Mouse (Mus musculus): Measurements from ENCODE around the gene St6galnac3. TPM values are rescaled to one million over a fixed set of nuclear protein-coding genes. Genes with fewer than 3 reads are reported as not detected.

The St6galnac3 gene
- polyA plus RNA-seq, 1 experiment from 2014 or later, result 23.5 TPM

DNA sequence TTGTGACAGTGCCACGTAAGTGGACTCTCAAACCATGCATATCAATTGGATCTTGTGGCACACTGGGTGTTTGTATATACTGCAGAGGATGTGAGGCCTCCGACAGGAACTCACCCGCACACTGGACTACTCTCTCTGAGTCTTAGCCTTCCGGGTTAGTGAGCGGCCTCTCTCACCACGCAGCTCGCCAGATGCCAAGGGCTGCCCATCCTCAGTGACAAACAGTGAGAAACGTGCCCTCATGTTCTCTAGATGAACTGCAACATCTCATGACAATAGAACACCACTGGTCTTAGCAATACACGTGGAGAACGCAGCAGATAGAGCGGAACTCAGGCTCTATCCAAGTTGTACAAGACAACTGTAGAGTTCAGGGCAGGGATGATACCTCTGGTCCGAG, 524.2 kb downstream of the St6galnac3 start:
- Histone ChIP-seq H3K4me3 (replicated peaks) (no peak overlapping the region), H3K9me3 (replicated peaks) (no peaks in the 10 kb centered on the region), H3K9ac (replicated peaks) (no peak overlapping the region), H3K4me2 (no peak overlapping the region), H3K27me3 (replicated peaks) (no peaks in the 10 kb centered on the region), H3K27ac (replicated peaks) (no peak overlapping the region), H3K36me3 (no peaks in the 10 kb centered on the region), H3K4me1 (no peaks in the 10 kb centered on the region)
- WGBS, result 95% methylated on average over 12 of the region's 12 CpGs
- no peak for ATAC-seq (ENCODE audit: low FRiP score)

DNA sequence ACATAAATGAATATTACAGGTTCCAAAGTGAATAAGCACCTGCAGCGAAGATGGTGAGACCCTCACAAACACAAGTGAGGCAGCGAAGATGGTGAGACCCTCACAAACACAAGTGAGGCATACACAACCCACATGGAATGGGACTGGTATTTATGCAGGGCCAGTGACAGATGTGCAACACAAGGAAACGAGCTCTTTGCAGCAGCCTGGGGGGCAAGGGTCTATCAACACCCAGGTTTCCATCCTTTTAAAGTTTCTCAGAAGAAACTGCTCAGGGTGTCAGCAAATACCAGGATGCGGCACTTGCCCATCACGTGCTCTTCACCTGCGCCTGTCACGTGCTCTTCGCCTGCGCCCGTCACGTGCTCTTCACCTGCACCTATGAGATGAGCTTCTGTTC, 524.9 kb downstream of the St6galnac3 start:
- no peaks in the 10 kb centered on the region for H3K36me3 ChIP-seq
- no peak overlapping the region for H3K4me3 ChIP-seq (replicated peaks)
- WGBS, result 93% methylated on average over 11 of the region's 11 CpGs
- no peaks in the 10 kb centered on the region for H3K27me3 ChIP-seq (replicated peaks)
- no peak overlapping the region for H3K27ac ChIP-seq (replicated peaks)
- H3K4me1 ChIP-seq, result no peaks in the 10 kb centered on the region
- H3K9me3 ChIP-seq (replicated peaks), result no peaks in the 10 kb centered on the region
- H3K4me2 ChIP-seq, result no peak overlapping the region
- H3K9ac ChIP-seq (replicated peaks), result no peak overlapping the region
- no peak for ATAC-seq (ENCODE audit: low FRiP score)

DNA sequence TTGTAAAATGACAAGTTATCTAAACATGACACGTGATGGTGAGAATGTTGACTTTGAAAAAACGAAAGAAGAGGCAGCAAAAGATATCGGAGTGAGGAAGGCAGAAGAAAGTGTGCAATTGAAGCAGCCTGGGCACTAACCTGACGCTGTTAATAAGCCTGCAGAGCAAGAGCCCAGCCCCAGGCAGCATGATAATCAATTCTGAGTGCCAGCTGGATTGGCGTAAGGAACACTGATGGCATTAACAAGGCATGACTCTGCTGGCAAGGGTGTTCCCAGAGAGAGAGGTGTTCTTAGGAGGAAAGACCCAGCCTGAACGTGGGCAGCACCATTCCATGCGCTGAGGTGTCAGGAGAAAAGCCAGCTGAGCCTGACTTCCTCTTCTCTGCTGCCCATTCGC, 525.7 kb downstream of the St6galnac3 start:
- no peaks in the 10 kb centered on the region for H3K9me3 ChIP-seq (replicated peaks)
- no peak overlapping the region for H3K4me2 ChIP-seq
- H3K4me1 ChIP-seq, result no peaks in the 10 kb centered on the region
- H3K27ac ChIP-seq (replicated peaks), result no peak overlapping the region
- H3K36me3 ChIP-seq, result no peaks in the 10 kb centered on the region
- no peaks in the 10 kb centered on the region for H3K27me3 ChIP-seq (replicated peaks)
- WGBS, result 61% methylated on average over 8 of the region's 8 CpGs
- H3K9ac ChIP-seq (replicated peaks), result no peak overlapping the region
- no peak for ATAC-seq (ENCODE audit: low FRiP score)
- no peak overlapping the region for H3K4me3 ChIP-seq (replicated peaks)

DNA sequence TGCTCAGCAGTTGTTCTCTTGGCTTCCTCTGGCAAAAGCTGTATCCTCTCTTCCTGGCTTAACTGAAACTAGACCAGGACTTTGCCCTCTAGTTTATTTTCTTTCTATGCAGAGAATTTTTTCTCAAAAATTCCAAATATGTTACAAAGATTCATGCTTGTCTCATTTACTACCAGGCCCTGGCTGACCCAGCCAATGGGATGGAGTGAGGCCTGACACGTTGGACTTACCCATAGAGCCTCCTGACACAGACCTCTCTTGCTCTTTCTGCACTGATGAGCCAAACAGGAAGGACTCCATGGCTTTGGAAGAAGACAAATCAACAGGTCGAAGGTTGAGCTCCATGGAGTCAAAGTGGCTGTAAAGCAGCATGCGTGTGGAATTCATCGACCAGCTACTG, 526.5 kb downstream of the St6galnac3 start:
- Histone ChIP-seq H3K9ac (replicated peaks) (no peak overlapping the region), H3K4me1 (no peaks in the 10 kb centered on the region), H3K9me3 (replicated peaks) (no peaks in the 10 kb centered on the region), H3K27ac (replicated peaks) (no peak overlapping the region), H3K4me2 (no peak overlapping the region), H3K36me3 (no peaks in the 10 kb centered on the region), H3K27me3 (replicated peaks) (no peaks in the 10 kb centered on the region), H3K4me3 (replicated peaks) (no peak overlapping the region)
- no peak for ATAC-seq (ENCODE audit: low FRiP score)
- WGBS, result 85% methylated on average over 4 of the region's 4 CpGs

DNA sequence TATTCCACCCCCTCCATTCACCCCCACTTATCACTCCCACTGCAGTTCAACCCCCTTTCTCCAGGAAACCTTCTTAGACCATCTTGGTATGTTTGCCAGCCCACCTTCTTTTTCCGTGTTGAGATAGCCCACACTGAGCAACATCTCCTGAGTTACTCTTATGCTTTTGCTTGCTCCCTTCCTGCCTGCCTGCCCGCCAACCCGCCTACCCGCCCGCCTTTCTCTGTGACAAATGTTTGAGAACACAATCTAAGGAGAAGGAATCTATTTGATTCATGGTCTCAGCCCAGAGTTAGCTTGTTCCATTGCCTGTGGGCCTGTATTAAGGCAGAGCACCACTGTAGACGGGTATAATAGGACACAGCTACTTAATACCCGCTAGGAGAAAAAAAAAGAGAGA, 531.9 kb downstream of the St6galnac3 start:
- Histone ChIP-seq H3K9me3 (replicated peaks) (no peaks in the 10 kb centered on the region; the same call in 1 of the 2 replicates), H3K4me2 (no peak overlapping the region), H3K9ac (replicated peaks) (no peak overlapping the region), H3K27ac (replicated peaks) (no peak overlapping the region), H3K27me3 (replicated peaks) (no peaks in the 10 kb centered on the region), H3K4me1 (no peaks in the 10 kb centered on the region), H3K4me3 (replicated peaks) (no peak overlapping the region), H3K36me3 (no peaks in the 10 kb centered on the region)
- 61% methylated on average over 7 of the region's 7 CpGs for WGBS
- ATAC-seq (ENCODE audit: low FRiP score), result no peak

DNA sequence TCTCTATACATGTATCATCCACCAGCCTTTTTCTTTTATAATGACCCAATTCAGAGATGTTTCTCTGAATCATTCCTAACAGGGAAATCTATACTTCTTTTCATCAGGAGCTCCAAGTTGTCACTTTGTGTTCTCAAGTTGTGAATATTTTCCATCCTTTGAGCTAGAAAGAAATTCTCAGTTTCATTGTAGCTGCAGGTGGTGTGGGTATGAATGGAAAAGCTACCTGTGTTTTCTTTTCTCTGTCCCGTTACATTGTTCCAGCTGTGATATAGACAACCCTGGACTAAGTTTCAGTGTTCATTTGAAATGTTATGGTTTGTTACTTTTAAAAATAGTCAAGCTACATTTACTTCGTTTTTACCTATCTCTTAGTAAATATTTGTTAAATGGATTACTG, 534.2 kb downstream of the St6galnac3 start:
- ATAC-seq (ENCODE audit: low FRiP score), result no peak

DNA sequence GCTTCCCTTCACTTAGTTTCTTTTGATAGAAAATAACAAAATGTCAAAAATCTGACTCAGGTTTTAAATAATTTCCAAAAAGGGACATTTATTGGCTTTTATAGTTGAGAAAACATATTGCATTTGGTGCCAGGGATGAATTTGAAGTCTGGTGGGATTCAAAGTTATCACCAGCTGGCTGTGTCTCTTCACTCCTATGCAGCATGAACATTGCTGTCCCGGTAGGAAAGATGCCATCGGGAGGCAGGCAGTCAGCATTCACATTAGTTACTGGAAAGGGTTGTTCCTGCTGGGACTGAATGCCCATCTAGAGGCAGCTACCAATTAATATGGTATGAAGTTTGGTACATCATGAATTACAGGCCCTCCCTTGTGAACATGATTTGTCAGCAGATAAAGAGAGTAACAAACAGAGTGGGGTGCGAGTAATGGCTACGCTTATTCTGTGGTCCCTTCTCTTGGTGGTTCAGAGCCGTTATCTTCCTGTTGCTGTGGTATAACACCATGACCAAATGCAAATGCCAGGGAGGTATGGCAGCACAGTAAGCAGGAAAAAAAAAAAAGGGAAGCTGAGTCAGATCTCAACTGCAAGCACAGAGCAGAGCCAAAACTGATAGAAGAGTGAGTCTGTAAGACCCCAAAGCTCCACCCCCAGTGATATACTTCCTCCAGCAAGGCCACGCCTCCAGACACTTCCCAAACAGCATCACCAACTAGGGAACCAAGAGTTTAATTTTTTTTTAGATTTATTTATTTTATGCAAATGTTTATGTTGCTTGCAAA, 535.1 kb downstream of the St6galnac3 start:
- H3K4me3 ChIP-seq (replicated peaks), result no peak overlapping the region
- H3K27ac ChIP-seq (replicated peaks), result no peak overlapping the region
- no peaks in the 10 kb centered on the region for H3K27me3 ChIP-seq (replicated peaks)
- ATAC-seq (ENCODE audit: low FRiP score), result no peak
- H3K36me3 ChIP-seq, result no peaks in the 10 kb centered on the region
- no peaks in the 10 kb centered on the region for H3K4me1 ChIP-seq
- 77% methylated on average over 6 of the region's 6 CpGs for WGBS
- H3K9ac ChIP-seq (replicated peaks), result no peak overlapping the region
- no peak overlapping the region for H3K4me2 ChIP-seq
- H3K9me3 ChIP-seq (replicated peaks), result no peaks in the 10 kb centered on the region; the same call in 1 of the 2 replicates

More for the DNA sequence above, 534.2 kb downstream of the St6galnac3 start:
- Histone ChIP-seq H3K9me3 (replicated peaks) (no peaks in the 10 kb centered on the region; the same call in 1 of the 2 replicates), H3K36me3 (no peaks in the 10 kb centered on the region), H3K27me3 (replicated peaks) (no peaks in the 10 kb centered on the region), H3K4me3 (replicated peaks) (no peak overlapping the region), H3K4me2 (no peak overlapping the region), H3K4me1 (no peaks in the 10 kb centered on the region), H3K9ac (replicated peaks) (no peak overlapping the region), H3K27ac (replicated peaks) (no peak overlapping the region)
- 86% methylated on average over 2 of the region's 2 CpGs for WGBS

DNA sequence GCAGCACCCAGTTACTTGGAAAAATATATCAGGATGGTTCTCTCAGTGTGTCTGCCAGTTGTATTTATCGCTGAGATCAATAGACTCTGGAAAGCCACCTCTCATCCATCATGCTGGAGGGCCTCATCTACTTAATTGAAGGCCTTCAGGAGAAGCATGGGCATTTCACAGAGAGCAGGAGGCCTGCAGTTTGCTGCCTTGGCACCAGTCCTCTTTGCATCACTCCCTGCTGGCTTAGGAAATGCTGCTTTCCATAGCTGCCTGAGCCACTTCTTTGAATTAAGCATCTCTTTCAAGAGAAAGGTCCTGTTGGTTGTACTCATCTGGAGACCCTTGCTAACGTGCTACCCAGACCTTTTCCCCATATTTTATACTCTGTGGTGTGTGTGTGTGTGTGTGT, 536.8 kb downstream of the St6galnac3 start:
- Histone ChIP-seq H3K4me1 (no peaks in the 10 kb centered on the region), H3K36me3 (no peaks in the 10 kb centered on the region), H3K27me3 (replicated peaks) (no peaks in the 10 kb centered on the region), H3K27ac (replicated peaks) (no peak overlapping the region), H3K4me2 (no peak overlapping the region), H3K4me3 (replicated peaks) (no peak overlapping the region), H3K9ac (replicated peaks) (no peak overlapping the region), H3K9me3 (replicated peaks) (no peaks in the 10 kb centered on the region; the same call in 1 of the 2 replicates)
- no peak for ATAC-seq (ENCODE audit: low FRiP score)
- WGBS, result 77% methylated on average over 2 of the region's 2 CpGs

DNA sequence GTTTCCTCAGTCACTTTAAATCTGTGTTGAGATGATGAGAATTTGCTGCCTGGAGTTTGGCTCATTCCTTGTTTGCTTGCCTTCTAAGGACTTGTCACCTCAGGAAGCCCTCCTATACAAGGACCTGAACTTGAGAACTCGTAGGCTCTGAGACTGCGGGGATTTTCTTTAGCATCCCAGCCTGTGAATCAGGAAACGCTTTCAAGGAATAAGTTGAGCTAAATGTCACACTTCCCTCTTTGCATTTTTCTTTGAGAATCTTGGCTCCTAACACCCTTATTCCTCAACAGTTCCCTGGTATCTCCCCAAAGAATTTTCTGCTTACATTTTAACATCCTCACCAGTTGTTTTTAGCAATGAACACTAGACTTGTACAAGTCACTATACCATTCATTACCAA, 539.9 kb downstream of the St6galnac3 start:
- H3K4me3 ChIP-seq (replicated peaks), result no peak overlapping the region
- H3K9me3 ChIP-seq (replicated peaks), result no peaks in the 10 kb centered on the region; the same call in 1 of the 2 replicates
- 86% methylated on average over 3 of the region's 3 CpGs for WGBS
- no peak overlapping the region for H3K4me2 ChIP-seq
- H3K9ac ChIP-seq (replicated peaks), result no peak overlapping the region
- no peaks in the 10 kb centered on the region for H3K36me3 ChIP-seq
- ATAC-seq (ENCODE audit: low FRiP score), result no peak
- no peaks in the 10 kb centered on the region for H3K4me1 ChIP-seq
- H3K27me3 ChIP-seq (replicated peaks), result no peaks in the 10 kb centered on the region
- H3K27ac ChIP-seq (replicated peaks), result no peak overlapping the region

DNA sequence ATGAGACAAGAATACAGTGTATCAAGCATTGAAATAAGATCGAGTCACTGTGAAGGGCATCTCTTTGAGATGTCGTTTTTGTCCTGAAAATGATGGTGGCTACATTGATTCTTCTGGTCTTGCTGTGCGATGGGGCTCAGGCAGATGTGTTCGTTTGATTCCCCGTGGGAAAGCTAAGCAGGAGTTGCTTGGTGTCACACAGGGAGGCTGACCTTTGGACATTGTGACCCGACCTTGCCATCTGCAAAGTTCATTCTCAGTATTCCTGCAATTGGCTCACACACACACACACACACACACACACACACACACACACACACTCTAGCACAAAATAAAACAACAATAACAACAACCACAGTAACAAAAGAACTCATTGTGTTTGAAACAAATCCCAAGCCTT, 543.7 kb downstream of the St6galnac3 start:
- no peak overlapping the region for H3K27ac ChIP-seq (replicated peaks)
- no peak for ATAC-seq (ENCODE audit: low FRiP score)
- H3K4me2 ChIP-seq, result no peak overlapping the region
- no peaks in the 10 kb centered on the region for H3K9me3 ChIP-seq (replicated peaks)
- no peaks in the 10 kb centered on the region for H3K27me3 ChIP-seq (replicated peaks)
- WGBS, result 29% methylated on average over 6 of the region's 6 CpGs
- H3K4me3 ChIP-seq (replicated peaks), result no peak overlapping the region
- no peak overlapping the region for H3K9ac ChIP-seq (replicated peaks)
- H3K36me3 ChIP-seq, result no peaks in the 10 kb centered on the region
- no peaks in the 10 kb centered on the region for H3K4me1 ChIP-seq

DNA sequence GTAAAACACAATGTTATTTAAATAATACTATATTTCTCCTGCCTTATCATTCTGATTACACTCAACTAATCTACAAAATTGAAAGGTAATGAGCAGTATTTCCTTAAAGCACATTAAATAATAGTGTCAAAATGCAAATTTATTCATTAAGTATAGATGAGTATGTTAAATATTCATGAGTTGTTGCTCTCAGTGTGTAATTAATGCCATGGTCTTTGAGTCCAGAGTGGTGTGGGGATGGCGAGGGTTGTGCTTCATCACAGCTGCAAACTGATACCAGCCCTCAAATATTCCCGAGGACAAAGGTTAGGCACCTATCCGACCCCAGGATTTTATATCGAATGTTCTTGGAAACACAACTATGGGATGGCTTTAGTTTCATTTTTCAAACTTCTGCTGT, 548.2 kb downstream of the St6galnac3 start:
- Histone ChIP-seq H3K4me2 (no peak overlapping the region), H3K36me3 (no peaks in the 10 kb centered on the region), H3K9me3 (replicated peaks) (no peaks in the 10 kb centered on the region), H3K9ac (replicated peaks) (no peak overlapping the region), H3K4me1 (no peaks in the 10 kb centered on the region), H3K4me3 (replicated peaks) (no peak overlapping the region), H3K27me3 (replicated peaks) (no peaks in the 10 kb centered on the region), H3K27ac (replicated peaks) (no peak overlapping the region)
- no peak for ATAC-seq (ENCODE audit: low FRiP score)
- WGBS, result 54% methylated on average over 4 of the region's 4 CpGs

DNA sequence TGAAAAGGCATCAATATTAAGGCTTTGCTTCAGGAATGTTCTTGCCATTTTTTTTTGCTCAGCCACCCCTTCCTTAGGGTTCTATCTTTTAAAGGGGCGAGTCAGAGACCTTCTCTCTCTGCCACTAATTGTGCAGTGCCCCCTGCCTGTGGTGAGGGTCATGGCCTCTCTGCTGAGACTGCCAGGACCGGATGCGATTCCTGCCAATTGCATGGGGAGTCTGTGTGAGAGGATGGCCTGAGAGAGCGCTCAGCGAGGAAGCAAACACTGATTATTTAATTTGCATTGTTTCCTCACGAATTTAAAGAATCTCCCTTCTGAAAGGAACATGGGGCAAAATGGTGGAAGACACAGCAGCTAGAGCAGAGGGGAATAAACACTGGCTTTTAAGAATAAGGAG, 548.6 kb downstream of the St6galnac3 start:
- no peak overlapping the region for H3K27ac ChIP-seq (replicated peaks)
- no peak for ATAC-seq (ENCODE audit: low FRiP score)
- 40% methylated on average over 6 of the region's 6 CpGs for WGBS
- H3K4me1 ChIP-seq, result no peaks in the 10 kb centered on the region
- H3K4me2 ChIP-seq, result no peak overlapping the region
- H3K4me3 ChIP-seq (replicated peaks), result no peak overlapping the region
- no peaks in the 10 kb centered on the region for H3K9me3 ChIP-seq (replicated peaks)
- H3K36me3 ChIP-seq, result no peaks in the 10 kb centered on the region
- H3K9ac ChIP-seq (replicated peaks), result no peak overlapping the region
- H3K27me3 ChIP-seq (replicated peaks), result no peaks in the 10 kb centered on the region

Data from neural tube, embryonic 15.5 days (tissue).